In the genomic region with DNA sequence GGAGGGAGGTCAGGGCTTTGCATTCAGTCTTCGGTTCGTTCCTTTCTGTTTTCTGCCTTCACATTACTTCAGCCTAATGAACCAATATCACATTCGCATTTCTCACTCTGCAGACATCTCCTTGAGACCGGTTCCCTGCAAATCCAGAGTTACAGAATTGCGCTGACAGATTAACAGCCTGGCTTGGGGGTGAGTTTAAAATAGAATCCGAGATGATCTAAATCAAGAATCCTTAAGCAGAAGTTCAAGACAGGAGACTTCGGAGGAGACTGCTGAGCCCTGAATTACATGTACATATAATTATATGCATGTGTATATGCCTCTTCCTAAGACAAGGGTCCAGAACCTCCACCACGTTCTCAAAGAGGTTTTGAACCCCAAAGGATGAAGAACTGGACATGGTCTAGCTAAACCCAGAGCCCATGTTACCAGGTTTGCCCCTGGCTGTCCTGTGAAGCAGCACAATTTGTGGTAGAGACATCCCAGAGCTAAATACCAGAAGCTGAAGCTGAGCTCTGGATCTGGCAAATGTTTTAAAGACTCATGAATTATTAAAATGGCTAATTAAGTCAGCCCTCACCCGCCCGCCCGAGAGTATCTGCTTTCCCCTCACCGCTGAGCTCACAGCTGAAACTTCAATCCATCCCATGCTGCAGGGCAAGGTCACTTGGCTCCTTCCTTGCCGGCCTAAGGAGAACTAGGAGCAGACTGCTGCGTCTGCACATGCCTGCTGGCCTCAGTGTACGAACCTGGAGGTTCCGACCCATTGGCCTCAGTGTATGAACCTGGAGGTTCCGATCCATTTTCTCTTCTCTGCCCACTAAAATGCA, we compare ENCODE assay signal across 8 mouse cellular contexts. TPM values are rescaled to one million over a fixed set of nuclear protein-coding genes. Genes with fewer than 3 reads are reported as not detected.
DNase-seq lines count a peak whose midpoint lies in the region; ATAC-seq and TF ChIP-seq lines count a peak whose summit lies in the region.

No protein-coding gene starts in this region.

- H3K36me3 ChIP-seq in heart, embryonic 14.5 days (ENCODE audit: control insufficient read depth, insufficient read depth, low read length) = no peaks in the 10 kb centered on the region
- no peaks in the 10 kb centered on the region for H3K36me3 ChIP-seq in forebrain, embryonic 10.5 days (replicated peaks)
- H3K36me3 ChIP-seq in myocyte (ENCODE audit: control insufficient read depth, insufficient read depth) = no peaks in the 10 kb centered on the region

- H3K27ac ChIP-seq in heart, embryonic 14.5 days (replicated peaks in 1 of 2; ENCODE audit: control insufficient read depth in 1 of 2, insufficient read depth in 1 of 2, low read depth in 2 of 2, low read length in 2 of 2) = peak overlapping the region in 1 of 2 experiments; percentile 90; a peak in 3 of 4 replicates
- H3K27ac ChIP-seq in forebrain, embryonic 10.5 days = peak overlapping the region; percentile 65; the same call in 1 of the 2 replicates

- no peak for TF ChIP-seq POLR2A in myocyte (IDR thresholded peaks at IDR 0.05; ENCODE audit: insufficient read length, low read depth)

- H3K4me2 ChIP-seq in heart, embryonic 14.5 days (ENCODE audit: low read length) = peak overlapping the region; percentile 57
- peak overlapping the region; percentile 73 for H3K4me2 ChIP-seq in myocyte (ENCODE audit: low read depth)

- intact Hi-C loops in left cerebral cortex, postnatal 36 days (cut with DNase I) = no loop called here

- peak overlapping the region; percentile 61 for H3K9ac ChIP-seq in heart, embryonic 14.5 days (ENCODE audit: low read length)

- ATAC-seq in heart, embryonic 14.5 days (ENCODE audit: insufficient number of reproducible peaks, insufficient read depth, low FRiP score, low read depth) = no peak

- no peak overlapping the region for H3ac ChIP-seq in myocyte (ENCODE audit: control insufficient read depth, insufficient read length)

- H3K4me3 ChIP-seq in heart, embryonic 14.5 days (ENCODE audit: control insufficient read depth in 1 of 2, insufficient read depth in 1 of 2, low read depth in 1 of 2, low read length in 2 of 2) = peak overlapping the region in 1 of 2 experiments; percentile 23; a peak in 1 of 4 replicates
- peak overlapping the region; percentile 32 for H3K4me3 ChIP-seq in forebrain, embryonic 10.5 days
- no peak overlapping the region for H3K4me3 ChIP-seq in myocyte

- no peak for DNase-seq in heart, adult 18-20 months
- no peak for DNase-seq in forebrain, embryonic 10.5 days (ENCODE audit: extremely low spot score, low spot score)
- peak; percentile 29 for DNase-seq in kidney, adult 9 months
- DNase-seq in ovary, postnatal 14 days (ENCODE audit: low spot score) = no peak
- no peak for DNase-seq in adipocyte (ENCODE audit: low spot score)
- no peak for DNase-seq in left cerebral cortex, postnatal 36 days (ENCODE audit: low spot score in 2 of 2)

- no peaks in the 10 kb centered on the region for H3K9me3 ChIP-seq in heart, embryonic 14.5 days (ENCODE audit: control insufficient read depth, low read length)
- H3K9me3 ChIP-seq in forebrain, embryonic 10.5 days = no peaks in the 10 kb centered on the region

- H3K27me3 ChIP-seq in heart, embryonic 14.5 days (ENCODE audit: control insufficient read depth, insufficient read depth, low read length) = no peaks in the 10 kb centered on the region
- H3K27me3 ChIP-seq in forebrain, embryonic 10.5 days (ENCODE audit: poor library complexity, severe bottlenecking) = peaks cover 32% of the 10 kb centered on the region
- H3K27me3 ChIP-seq in myocyte (ENCODE audit: control insufficient read depth, insufficient read depth, insufficient read length) = no peaks in the 10 kb centered on the region

- H3K79me2 ChIP-seq in myocyte (ENCODE audit: control insufficient read depth, insufficient read depth) = no peaks in the 10 kb centered on the region

- 40% methylated on average over 17 of the region's 17 CpGs for WGBS in heart, embryonic 14.5 days
- whole genome bisulfite sequencing in forebrain, embryonic 10.5 days = 31% methylated on average over 17 of the region's 17 CpGs

- peaks cover 23 to 33% of the 10 kb centered on the region in 2 experiments for H3K4me1 ChIP-seq in heart, embryonic 14.5 days (ENCODE audit: control insufficient read depth in 2 of 2, insufficient read depth in 2 of 2, low read length in 2 of 2)
- H3K4me1 ChIP-seq in forebrain, embryonic 10.5 days = peaks cover 45% of the 10 kb centered on the region

TF ChIP-seq in myocyte, 11 proteins besides CTCF, POLR2A, EP300 and RAD21:
- no peak for TF ChIP-seq TCF12 (IDR thresholded peaks at IDR 0.05; ENCODE audit: insufficient read depth, poor library complexity, severe bottlenecking)
- no peak for TF ChIP-seq E2F4 (IDR thresholded peaks at IDR 0.05; ENCODE audit: insufficient read depth)
- TF ChIP-seq REST (IDR thresholded peaks at IDR 0.05; ENCODE audit: insufficient read depth, insufficient read length) = no peak
- TF ChIP-seq MAX (IDR thresholded peaks at IDR 0.05; ENCODE audit: low read depth) = no peak
- TF ChIP-seq USF1 (IDR thresholded peaks at IDR 0.05; ENCODE audit: low read depth) = no peak
- TF ChIP-seq SRF (IDR thresholded peaks at IDR 0.05; ENCODE audit: control insufficient read depth, insufficient read length, low read depth) = no peak
- TF ChIP-seq CEBPB (IDR thresholded peaks at IDR 0.05; ENCODE audit: insufficient read depth, poor library complexity, severe bottlenecking) = no peak
- TF ChIP-seq MYOG (IDR thresholded peaks at IDR 0.05; ENCODE audit: control insufficient read depth in 1 of 3, insufficient read depth in 1 of 3, insufficient read length in 2 of 3, low read depth in 2 of 3) = no peak
- TF ChIP-seq TCF3 (IDR thresholded peaks at IDR 0.05; ENCODE audit: insufficient read length, low read depth) = no peak
- no peak for TF ChIP-seq POLR2AphosphoS2 (IDR thresholded peaks at IDR 0.05; ENCODE audit: insufficient read length, low read depth)
- TF ChIP-seq MYOD1 (IDR thresholded peaks at IDR 0.05; ENCODE audit: control insufficient read depth in 1 of 3, insufficient read length in 2 of 3, low read depth in 2 of 3) = no peak

RNA-seq across cellular contexts. Expression of gene Calm2, which starts 14.1 kb away (rescaled TPM):
- 565 and 616 TPM in 2 replicates for polyA plus RNA-seq in heart, embryonic 14.5 days (2014; fragmentation: Nextera tagmentation; extraction: Ambion mirVana)
- total RNA-seq in heart, adult 18-20 months (2021) = 100 to 1,000 TPM; 153 TPM
- polyA plus RNA-seq in forebrain, embryonic 10.5 days (2016; fragmentation: Nextera tagmentation; extraction: Ambion mirVana) = 1,161 and 1,233 TPM in 2 replicates
- polyA plus RNA-seq in myocyte (2012; fragmentation: generic; extraction: Trizol) = 271 TPM
- 1,000 to 10,000 TPM; 2,128 to 2,274 TPM for total RNA-seq in left cerebral cortex, postnatal 36 days (2021)

RNA-seq across cellular contexts. Expression of gene Stpg4, which starts 33.3 kb away (rescaled TPM):
- not detected in 2 replicates for polyA plus RNA-seq in heart, embryonic 14.5 days (2014; fragmentation: Nextera tagmentation; extraction: Ambion mirVana)
- not detected for total RNA-seq in heart, adult 18-20 months (2021)
- not detected in 2 replicates for polyA plus RNA-seq in forebrain, embryonic 10.5 days (2016; fragmentation: Nextera tagmentation; extraction: Ambion mirVana)
- not detected for polyA plus RNA-seq in myocyte (2012; fragmentation: generic; extraction: Trizol)
- total RNA-seq in left cerebral cortex, postnatal 36 days (2021) = not detected
